Mouse (Mus musculus) liver, embryonic 15.5 days (tissue): ENCODE data around the gene Plcb4. TPM values are rescaled to one million over a fixed set of nuclear protein-coding genes. Genes with fewer than 3 reads are reported as not detected.
A peak's percentile ranks its signal among the peaks of the same experiment; 100 is the strongest.
"Not testable (repeated sequence)": the region's sequence is repeated elsewhere in the genome, so short reads cannot be mapped to it uniquely, and the experiment has no call there.

Experiments
- ATAC-seq: fragments of 200-750 bp; cut with Nextera tagmentation; 2 replicates; pipeline ENCODE4 v1.8.0; 2017; ENCODE audit warnings: moderate number of reproducible peaks, mild to moderate bottlenecking, moderate library complexity; ENCODE audit not compliant: insufficient read depth
- H3K27ac ChIP-seq: fragments of 300-500 bp; sonication (generic); replicated peaks from 2 replicates; pipeline ENCODE4 v1.5.1; 2015; ENCODE audit warnings: mild to moderate bottlenecking, inconsistent platforms
- H3K27me3 ChIP-seq: fragments of 300-500 bp; sonication (generic); 2 replicates; pipeline ENCODE4 v1.6.1; 2015; ENCODE audit warnings: mild to moderate bottlenecking, inconsistent platforms
- H3K36me3 ChIP-seq: fragments of 300-500 bp; sonication (generic); replicated peaks from 2 replicates; pipeline ENCODE4 v1.6.1; 2015; ENCODE audit warnings: moderate library complexity, mild to moderate bottlenecking, inconsistent platforms
- H3K4me1 ChIP-seq: fragments of 300-500 bp; sonication (generic); replicated peaks from 2 replicates; pipeline ENCODE4 v1.6.1; 2015; ENCODE audit warnings: inconsistent platforms
- H3K4me2 ChIP-seq: fragments of 300-500 bp; sonication (generic); 2 replicates; pipeline ENCODE4 v1.6.1; 2015; ENCODE audit warnings: moderate library complexity, mild to moderate bottlenecking, inconsistent platforms
- H3K4me3 ChIP-seq: fragments of 300-500 bp; sonication (generic); replicated peaks from 2 replicates; pipeline ENCODE4 v1.5.1; 2015; ENCODE audit warnings: mild to moderate bottlenecking, inconsistent platforms
- H3K9ac ChIP-seq: fragments of 300-500 bp; sonication (generic); 2 replicates; pipeline ENCODE4 v1.6.1; 2015; ENCODE audit warnings: moderate library complexity, mild to moderate bottlenecking, inconsistent platforms
- H3K9me3 ChIP-seq: fragments of 300-500 bp; sonication (generic); replicated peaks from 2 replicates; pipeline ENCODE4 v1.6.1; 2016; ENCODE audit warnings: inconsistent platforms
- WGBS: fragments of 180-500 bp; shearing (Covaris S2); methylation state at CpG from one replicate; pipeline ENCODE4 v1.1.7; 2015; ENCODE audit warnings: mixed read lengths; ENCODE audit not compliant: insufficient replicate concordance; 5-methylcytosine and 5-hydroxymethylcytosine counted together
- polyA plus RNA-seq: library from polyadenylated mRNA; unstranded; fragments of >200 nt; fragmentation: Nextera tagmentation; extraction: Ambion mirVana; gene quantifications from 2 replicates; pipeline ENCODE4 v1.2.1, GENCODE M21; 2015

Gene Plcb4
- polyA plus RNA-seq, 1 experiment from 2014 or later = 1.6 TPM

- Histone ChIP-seq H3K36me3 (no peaks in the 10 kb centered on the region), H3K4me2 (no peak overlapping the region), H3K27ac (no peak overlapping the region), H3K9me3 (no peaks in the 10 kb centered on the region), H3K4me1 (no peaks in the 10 kb centered on the region), H3K4me3 (no peak overlapping the region), H3K9ac (no peak overlapping the region), H3K27me3 (no peaks in the 10 kb centered on the region)
- ATAC-seq = no peak
- 66% methylated on average over 5 of the region's 5 CpGs for WGBS
These were observed 63.3 kb downstream of the Plcb4 start for GRCm38 (mm10) chr2:135722109-135722508.

GRCm38 (mm10) chr2:135723387-135723786, 64.6 kb downstream of the Plcb4 start:
- H3K4me1 ChIP-seq = no peaks in the 10 kb centered on the region
- H3K4me3 ChIP-seq = no peak overlapping the region
- ATAC-seq = no peak
- no peaks in the 10 kb centered on the region for H3K9me3 ChIP-seq
- no peak overlapping the region for H3K9ac ChIP-seq
- H3K36me3 ChIP-seq = no peaks in the 10 kb centered on the region
- H3K27ac ChIP-seq = no peak overlapping the region
- no peak overlapping the region for H3K4me2 ChIP-seq
- 76% methylated on average over 6 of the region's 6 CpGs for WGBS
- no peaks in the 10 kb centered on the region for H3K27me3 ChIP-seq

- no peaks in the 10 kb centered on the region for H3K27me3 ChIP-seq
- H3K4me2 ChIP-seq = no peak overlapping the region
- no peaks in the 10 kb centered on the region for H3K9me3 ChIP-seq
- WGBS = 74% methylated on average over 10 of the region's 10 CpGs
- no peaks in the 10 kb centered on the region for H3K36me3 ChIP-seq
- no peak for ATAC-seq
- H3K9ac ChIP-seq = no peak overlapping the region
- H3K4me3 ChIP-seq = no peak overlapping the region
- no peak overlapping the region for H3K27ac ChIP-seq
- H3K4me1 ChIP-seq = no peaks in the 10 kb centered on the region
These were observed 65.7 kb downstream of the Plcb4 start for GRCm38 (mm10) chr2:135724489-135724888.

DNA sequence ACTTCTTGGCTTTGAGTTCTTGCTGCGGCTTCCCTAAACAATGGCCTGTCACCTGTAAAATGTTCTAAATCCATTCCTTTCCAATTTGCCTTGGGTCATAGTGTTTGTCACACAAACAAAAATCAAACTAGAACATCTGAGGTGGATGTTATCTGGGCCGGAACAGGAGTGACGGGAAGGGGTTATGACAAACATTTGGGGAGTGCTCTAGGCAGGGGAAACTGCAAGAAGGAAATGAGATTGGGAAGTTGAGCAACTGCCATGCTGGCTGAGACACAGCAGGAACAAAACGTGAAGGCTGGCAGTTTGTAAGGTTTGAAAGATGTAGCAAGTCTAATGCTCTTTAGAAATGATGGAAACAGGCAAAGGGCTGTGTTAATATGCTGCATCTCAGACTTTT, 66.6 kb downstream of the Plcb4 start:
- Histone ChIP-seq H3K9ac (no peak overlapping the region), H3K4me1 (no peaks in the 10 kb centered on the region), H3K27ac (no peak overlapping the region), H3K9me3 (no peaks in the 10 kb centered on the region), H3K36me3 (no peaks in the 10 kb centered on the region), H3K27me3 (no peaks in the 10 kb centered on the region), H3K4me2 (no peak overlapping the region), H3K4me3 (no peak overlapping the region)
- ATAC-seq = peak; percentile 28; the same call in 1 of the 2 replicates
- 21% methylated on average over 4 of the region's 4 CpGs for WGBS

DNA sequence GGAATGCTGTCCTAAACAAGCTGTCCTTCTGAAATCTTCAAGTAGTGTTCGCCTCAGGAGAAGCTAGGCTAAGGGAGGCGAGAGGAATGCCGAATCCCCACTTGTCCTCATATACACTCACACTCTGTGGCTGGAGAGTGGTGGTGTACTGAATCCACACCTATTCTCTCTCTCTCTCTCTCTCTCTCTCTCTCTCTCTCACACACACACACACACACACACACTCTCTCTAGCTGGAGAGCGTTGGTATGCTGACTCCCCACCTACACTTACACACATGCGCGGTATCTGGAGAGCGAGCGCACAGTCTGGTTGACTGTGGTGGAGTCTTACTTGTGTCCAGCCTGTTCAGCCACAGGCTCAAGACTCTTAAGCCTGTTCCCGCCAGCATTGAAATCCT, 68.3 kb downstream of the Plcb4 start:
- Histone ChIP-seq H3K36me3 (no peaks in the 10 kb centered on the region), H3K27me3 (no peaks in the 10 kb centered on the region), H3K4me2 (no peak overlapping the region), H3K9ac (no peak overlapping the region), H3K9me3 (no peaks in the 10 kb centered on the region), H3K4me1 (0 out of 2 replicates have a peak, but pooled peaks cover 7% of the 10 kb centered on the region), H3K4me3 (no peak overlapping the region), H3K27ac (no peak overlapping the region)
- WGBS = 78% methylated on average over 9 of the region's 9 CpGs
- ATAC-seq = no peak

GRCm38 (mm10) chr2:135727925-135728324, 69.1 kb downstream of the Plcb4 start:
- Histone ChIP-seq H3K27me3 (no peaks in the 10 kb centered on the region), H3K36me3 (no peaks in the 10 kb centered on the region), H3K4me1 (peaks cover 10% of the 10 kb centered on the region; the same call in 1 of the 2 replicates), H3K9me3 (no peaks in the 10 kb centered on the region), H3K27ac (no peak overlapping the region), H3K4me3 (no peak overlapping the region), H3K9ac (no peak overlapping the region), H3K4me2 (no peak overlapping the region)
- WGBS = 56% methylated on average over 4 of the region's 4 CpGs
- no peak for ATAC-seq

DNA sequence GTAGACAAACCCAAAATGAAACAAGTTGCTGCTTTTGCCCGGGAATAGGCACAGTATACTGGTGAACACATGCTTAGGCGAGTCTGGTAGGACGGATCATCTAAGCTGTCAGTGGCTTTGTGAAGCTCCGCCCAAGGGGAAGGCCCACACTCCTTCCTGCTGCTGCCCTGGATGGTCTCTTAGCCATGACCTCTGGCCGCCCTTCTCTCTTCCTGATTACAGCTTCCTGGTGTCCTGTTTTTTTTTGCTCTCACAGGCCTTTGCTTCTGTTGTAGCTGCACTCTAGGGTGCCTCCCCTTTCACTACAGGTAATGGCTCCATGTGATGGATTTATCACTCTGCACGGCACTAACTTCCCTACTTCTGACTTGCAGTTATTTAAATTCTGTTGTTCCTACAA, 72.8 kb downstream of the Plcb4 start:
- no peaks in the 10 kb centered on the region for H3K9me3 ChIP-seq
- no peak overlapping the region for H3K4me2 ChIP-seq
- no peaks in the 10 kb centered on the region for H3K36me3 ChIP-seq
- H3K27ac ChIP-seq = no peak overlapping the region
- no peak overlapping the region for H3K9ac ChIP-seq
- 38% methylated on average over 6 of the region's 6 CpGs for WGBS
- H3K4me3 ChIP-seq = no peak overlapping the region
- no peak; the same call in 1 of the 2 replicates for ATAC-seq
- H3K27me3 ChIP-seq = no peaks in the 10 kb centered on the region
- peaks cover 11% of the 10 kb centered on the region; the same call in 1 of the 2 replicates for H3K4me1 ChIP-seq

DNA sequence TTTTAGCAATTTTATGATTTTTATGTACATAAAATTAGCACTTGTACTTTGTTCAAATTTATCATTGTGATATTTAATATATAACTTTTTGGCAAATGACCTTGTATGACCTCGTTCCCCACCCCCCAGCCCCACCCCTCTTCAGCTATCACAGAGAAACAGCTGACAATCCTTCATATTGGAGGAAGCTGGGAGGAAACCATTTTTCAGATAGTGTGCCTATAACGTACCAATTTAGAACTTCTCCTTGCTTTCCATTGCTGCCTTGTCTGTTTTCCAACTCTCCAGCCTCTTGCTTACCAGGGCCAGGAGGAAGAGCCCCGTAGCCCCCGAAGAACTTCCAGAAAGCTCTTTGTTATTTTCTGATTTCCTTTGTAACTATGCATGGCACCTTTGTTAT, 73.8 kb downstream of the Plcb4 start:
- H3K4me2 ChIP-seq = no peak overlapping the region
- H3K4me1 ChIP-seq = peaks cover 11% of the 10 kb centered on the region; the same call in 1 of the 2 replicates
- no peak overlapping the region for H3K9ac ChIP-seq
- 26% methylated on average over 4 of the region's 4 CpGs for WGBS
- H3K36me3 ChIP-seq = no peaks in the 10 kb centered on the region
- H3K9me3 ChIP-seq = no peaks in the 10 kb centered on the region
- no peak for ATAC-seq
- H3K27me3 ChIP-seq = no peaks in the 10 kb centered on the region
- H3K4me3 ChIP-seq = no peak overlapping the region
- no peak overlapping the region for H3K27ac ChIP-seq

- ATAC-seq = no peak
- 55% methylated on average over 10 of the region's 10 CpGs for WGBS
These were observed 75.2 kb downstream of the Plcb4 start for GRCm38 (mm10) chr2:135733926-135734510.

GRCm38 (mm10) chr2:135737506-135737905, 78.7 kb downstream of the Plcb4 start:
- Histone ChIP-seq H3K4me3 (no peak overlapping the region), H3K9me3 (no peaks in the 10 kb centered on the region), H3K9ac (no peak overlapping the region), H3K27me3 (no peaks in the 10 kb centered on the region), H3K27ac (no peak overlapping the region), H3K36me3 (no peaks in the 10 kb centered on the region), H3K4me1 (peaks cover 4% of the 10 kb centered on the region; the same call in 1 of the 2 replicates), H3K4me2 (no peak overlapping the region)
- ATAC-seq = no peak
- 54% methylated on average over 9 of the region's 9 CpGs for WGBS

More at GRCm38 (mm10) chr2:135733926-135734510, 75.2 kb downstream of the Plcb4 start:
- H3K4me2 ChIP-seq = no peak overlapping the region
- H3K4me3 ChIP-seq = no peak overlapping the region
- no peak overlapping the region for H3K9ac ChIP-seq
- H3K9me3 ChIP-seq = no peaks in the 10 kb centered on the region
- no peaks in the 10 kb centered on the region for H3K27me3 ChIP-seq
- no peak overlapping the region for H3K27ac ChIP-seq
- H3K4me1 ChIP-seq = peaks cover 11% of the 10 kb centered on the region; the same call in 1 of the 2 replicates
- H3K36me3 ChIP-seq = no peaks in the 10 kb centered on the region

- not testable (repeated sequence) for ATAC-seq, H3K27ac ChIP-seq, H3K36me3 ChIP-seq, H3K4me3 ChIP-seq, H3K4me2 ChIP-seq, H3K9me3 ChIP-seq, H3K4me1 ChIP-seq, H3K9ac ChIP-seq, H3K27me3 ChIP-seq
- 60% methylated on average over 7 of the region's 7 CpGs for WGBS
These were observed 79.4 kb downstream of the Plcb4 start for GRCm38 (mm10) chr2:135738022-135738780.
